Mouse (Mus musculus): ENCODE measurements around the gene Ccdc13.

Ccdc13 gene

DNA sequence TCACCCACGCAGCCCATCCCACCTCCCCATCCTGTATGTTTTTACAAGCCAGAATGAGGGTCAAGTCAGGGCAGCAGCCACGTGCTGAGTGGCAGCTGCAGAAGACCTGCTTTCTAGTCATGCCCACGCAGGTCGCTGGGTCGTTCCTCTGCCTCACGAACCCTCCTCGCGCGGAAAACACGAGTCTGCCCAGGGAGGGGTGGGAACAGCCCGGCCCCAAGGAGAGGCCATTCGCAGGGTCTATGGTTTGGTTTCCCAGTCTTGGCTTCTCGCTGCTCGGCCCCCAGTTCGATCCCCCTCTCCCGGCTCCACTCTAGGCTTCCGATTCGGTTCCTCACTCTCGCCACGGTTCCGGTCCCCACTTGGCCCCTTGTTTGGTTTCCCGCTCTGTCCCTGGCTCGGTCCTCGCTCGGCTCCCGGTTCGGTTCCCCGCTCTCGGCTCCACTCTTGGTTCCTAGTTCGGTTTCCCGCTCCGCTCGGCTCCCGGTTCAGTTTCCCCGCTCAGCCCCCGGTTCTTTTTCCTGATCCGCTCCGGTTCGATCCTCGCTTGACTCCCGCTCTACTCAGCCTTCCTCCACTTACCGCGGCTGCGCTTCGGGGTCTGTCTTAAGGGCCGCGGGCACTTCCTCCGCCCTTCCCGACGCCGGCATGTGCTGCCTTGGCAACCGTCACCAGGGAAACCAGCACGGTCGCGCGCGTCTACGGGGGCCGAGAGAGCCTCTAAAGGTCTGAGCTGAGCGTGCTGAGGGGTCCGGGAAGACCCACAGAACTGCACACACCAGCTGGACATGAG is at the start of gene Ccdc13:
Gene Ccdc13 (minus strand): TSS at position 633 of the 793 bp plus-strand sequence.
- peak; percentile 64 for DNase-seq (ENCODE audit: inconsistent ontology term)

DNA sequence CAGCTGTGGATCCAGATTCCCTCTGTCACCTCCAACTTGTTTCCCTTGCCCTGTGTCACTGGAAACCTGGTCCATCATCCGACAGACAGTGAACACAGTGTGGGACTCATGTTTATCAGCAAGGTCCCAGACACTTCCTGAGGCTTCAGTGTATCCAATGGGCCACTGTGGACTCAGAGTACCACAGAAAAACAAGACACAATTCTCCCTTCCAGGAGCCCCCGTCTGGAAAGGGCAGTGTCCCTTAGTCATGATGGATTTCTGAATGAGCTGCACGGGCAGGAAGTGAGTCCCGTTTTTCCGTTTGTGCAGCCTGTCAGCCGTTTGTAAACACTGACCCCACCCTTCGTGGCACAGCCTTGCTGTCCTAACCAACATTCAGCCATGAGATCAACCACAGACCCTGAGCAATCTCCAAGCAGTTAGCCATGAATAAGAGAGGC is 42.8 kb upstream of the Ccdc13 start:
- DNase-seq (ENCODE audit: inconsistent ontology term) = no peak

DNA sequence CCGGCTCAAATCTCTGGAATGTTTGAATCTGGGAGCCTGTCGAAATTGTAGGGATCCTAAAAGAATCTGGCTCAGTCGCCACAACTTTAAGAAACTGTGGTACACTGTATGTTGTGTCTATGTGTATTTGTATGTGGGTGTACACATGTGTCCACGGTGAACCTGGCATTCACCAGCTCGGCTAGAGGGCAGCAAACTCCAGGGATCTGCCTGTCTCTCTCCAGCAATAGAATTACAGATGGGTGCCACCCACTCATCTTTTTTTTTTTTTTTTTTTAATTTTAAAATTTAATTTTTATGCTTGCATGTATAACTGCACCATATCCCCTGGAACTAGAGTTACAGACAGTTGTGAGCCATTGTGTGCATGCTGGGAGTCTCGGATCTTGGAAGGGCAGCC is 42.0 kb upstream of the Ccdc13 start:
- DNase-seq (ENCODE audit: inconsistent ontology term) = no peak

DNA sequence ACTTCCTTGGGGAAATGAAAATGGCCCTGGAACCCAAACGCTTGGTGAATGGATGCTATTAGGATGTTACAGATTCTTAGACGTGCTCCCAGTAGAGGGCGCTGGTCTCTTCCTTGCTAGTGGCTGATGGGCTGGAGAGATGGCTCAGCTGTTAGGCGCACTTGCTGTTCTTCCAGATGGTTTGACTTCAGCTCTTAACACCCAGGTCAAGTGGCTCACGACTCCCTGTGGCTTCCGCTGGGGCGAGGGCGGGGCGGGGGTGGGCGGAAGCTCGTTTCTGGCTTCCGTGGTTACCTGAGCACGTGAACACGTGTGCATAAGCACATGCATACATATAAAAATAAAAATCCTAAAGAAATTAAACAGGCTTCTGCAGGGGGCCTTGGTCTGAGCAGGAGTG is 41.6 kb upstream of the Ccdc13 start:
- DNase-seq (ENCODE audit: inconsistent ontology term) = no peak

DNA sequence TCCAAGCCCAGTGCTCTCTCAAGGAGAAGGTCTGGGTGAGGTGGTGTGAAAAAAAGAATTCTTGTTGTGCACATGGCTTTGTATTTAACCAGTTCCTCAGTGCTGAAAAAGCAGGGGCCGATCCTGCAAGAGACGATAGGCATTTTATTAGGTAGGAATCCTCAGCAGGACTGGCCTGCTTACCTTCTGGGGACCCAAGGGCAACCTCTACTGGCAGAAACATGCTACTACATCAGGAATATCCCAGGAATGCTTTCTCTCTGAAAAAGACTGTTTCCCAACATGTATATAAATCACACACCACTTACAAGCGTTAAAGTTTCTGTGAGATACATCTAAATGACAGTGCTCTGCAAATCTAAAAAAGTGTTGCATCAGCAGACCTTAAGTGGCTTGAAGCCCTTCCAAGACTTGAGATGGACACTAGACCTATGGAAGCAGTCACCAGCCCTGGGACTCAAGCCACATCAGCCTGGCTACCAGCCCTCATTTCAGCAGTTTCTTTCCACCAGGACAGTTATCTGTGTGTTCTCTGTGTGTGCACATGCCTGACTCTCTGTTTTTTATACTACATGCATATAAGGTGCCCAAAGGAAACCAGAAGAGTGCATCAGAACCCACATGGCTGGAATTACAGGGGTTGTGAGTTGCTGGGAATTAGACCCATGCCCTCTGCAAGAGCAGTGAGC is 37.9 kb upstream of the Ccdc13 start:
- DNase-seq (ENCODE audit: inconsistent ontology term) = no peak

DNA sequence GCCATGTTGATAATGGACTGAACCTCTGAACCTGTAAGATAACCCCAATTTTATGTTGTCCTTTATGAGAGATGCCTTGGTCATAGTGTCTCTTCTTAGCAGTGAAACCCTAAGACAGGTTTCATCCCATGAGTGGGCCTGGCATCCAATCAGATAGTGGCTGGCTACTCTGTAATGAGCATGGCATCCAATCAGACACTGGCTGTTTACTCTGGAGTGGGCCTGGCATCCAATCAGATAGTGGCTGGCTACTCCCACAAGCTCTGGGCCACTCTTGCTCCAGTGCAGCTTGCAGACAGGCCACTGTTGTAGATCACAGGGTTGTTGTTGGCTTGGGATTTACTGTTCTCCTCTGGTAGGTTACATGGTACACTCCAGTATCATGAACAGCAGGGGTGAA is 34.3 kb upstream of the Ccdc13 start:
- DNase-seq (ENCODE audit: inconsistent ontology term) = no peak

DNA sequence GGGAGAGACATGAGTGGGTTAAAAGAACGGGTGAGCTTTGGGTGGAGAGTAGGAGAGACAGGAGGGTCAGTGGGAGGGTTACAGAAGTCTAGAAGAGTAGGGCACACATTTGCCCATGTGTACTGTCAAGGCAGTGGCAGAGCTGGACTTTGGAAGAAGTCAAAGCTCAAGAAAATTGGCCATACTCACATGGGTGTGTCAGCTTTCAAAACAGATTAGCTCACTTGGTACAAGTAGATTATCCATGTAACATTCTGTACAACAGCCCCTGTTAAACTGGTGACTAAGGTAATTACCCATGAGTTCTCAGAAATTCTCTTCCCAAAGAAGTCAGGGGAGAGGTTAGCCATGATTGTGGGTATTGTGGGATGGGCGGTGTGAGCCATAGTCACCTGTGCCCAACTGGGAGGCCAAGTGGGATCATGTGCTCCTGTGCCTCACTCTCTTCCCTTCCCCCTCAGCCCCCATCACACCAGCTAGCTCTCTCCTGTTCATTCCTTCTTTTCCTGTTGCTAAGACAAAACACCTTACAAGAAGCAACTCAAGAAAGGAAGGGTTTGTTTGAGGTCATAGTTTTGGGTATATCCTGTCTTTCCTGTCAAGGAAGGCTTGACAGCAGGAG is 32.9 kb upstream of the Ccdc13 start:
- DNase-seq (ENCODE audit: inconsistent ontology term) = no peak

DNA sequence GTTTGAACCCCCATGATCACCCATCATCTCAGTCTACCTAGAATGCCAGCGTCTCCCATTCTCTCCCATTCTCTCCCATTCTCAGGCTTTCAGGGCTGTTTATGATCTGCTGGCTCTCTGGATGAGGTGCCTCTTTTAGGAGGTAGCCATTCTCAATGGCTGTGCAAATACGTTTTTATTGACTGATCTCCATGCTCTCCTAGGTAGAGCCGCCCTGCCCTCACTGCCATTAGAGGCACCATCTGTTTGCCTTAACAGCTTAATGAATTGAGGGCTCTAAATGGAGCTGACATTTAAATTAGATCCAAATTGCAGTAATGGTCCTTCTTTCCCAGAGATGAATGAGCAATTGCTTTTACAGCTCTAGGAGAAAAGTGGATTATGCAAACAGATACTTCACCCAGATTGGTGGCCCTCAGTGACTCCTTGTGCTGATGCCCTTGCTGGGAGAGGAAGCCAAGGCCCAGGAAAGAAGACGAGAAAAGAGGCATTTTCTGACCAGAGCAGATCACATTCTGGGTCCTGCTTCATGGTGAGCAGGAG is 30.8 kb upstream of the Ccdc13 start:
- no peak for DNase-seq (ENCODE audit: inconsistent ontology term)

DNA sequence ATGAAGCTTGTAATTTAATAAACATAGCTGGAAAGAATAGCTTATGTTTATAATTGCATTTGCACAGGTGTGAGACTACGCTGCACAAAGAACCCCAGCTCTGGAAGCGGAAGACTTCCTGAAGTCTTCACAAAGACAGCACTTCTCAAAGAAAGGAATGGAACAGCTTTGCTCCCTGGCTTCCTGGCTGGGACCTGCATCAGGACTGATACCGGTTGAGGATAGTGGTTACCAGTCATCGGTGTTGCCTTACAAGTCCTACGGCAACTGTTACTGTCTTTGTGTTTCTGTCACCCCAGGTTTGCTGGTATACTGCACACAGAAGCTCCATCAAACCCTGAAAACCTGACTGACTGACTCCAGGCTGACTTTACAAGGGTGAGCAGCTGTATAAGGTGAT is 30.2 kb upstream of the Ccdc13 start:
- no peak for DNase-seq (ENCODE audit: inconsistent ontology term)

DNA sequence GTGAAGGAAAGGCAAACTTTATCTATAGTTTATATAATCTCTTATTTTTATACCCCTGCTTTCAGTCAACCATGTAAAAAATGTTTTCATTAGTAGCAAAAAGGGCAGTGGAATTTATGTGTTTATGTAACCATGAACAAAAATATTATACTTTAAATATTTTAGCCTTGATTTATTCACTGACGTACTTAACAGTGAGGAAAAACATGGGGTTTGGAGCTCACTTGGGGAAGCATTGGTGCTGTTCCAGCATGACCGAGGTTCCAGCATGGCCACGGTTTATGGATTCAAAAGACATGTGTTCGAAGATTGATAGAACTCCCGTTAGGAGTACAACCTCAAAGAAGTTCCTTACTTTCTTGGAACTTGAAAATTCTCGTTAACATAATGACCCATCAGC is 29.0 kb upstream of the Ccdc13 start:
- no peak for DNase-seq (ENCODE audit: inconsistent ontology term)

DNA sequence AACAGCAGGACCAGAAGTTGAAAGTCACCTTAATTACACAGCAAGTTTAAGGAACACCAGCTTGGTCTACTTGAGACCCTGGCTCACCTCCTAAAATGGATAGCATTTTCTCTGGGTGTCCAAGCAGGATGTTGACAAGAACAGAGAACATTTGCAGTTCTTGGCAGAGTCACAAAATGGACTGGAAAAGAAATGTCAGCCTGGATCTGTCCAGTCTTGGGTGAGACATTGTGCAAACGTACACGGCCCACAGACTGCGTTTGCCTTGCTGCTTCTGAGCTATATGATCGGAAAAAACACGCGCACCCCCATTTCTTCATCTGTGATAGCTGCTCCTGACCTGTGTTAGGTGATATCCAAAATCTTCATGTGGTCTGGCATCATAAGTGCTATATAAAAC is 28.4 kb upstream of the Ccdc13 start:
- DNase-seq (ENCODE audit: inconsistent ontology term) = no peak

DNA sequence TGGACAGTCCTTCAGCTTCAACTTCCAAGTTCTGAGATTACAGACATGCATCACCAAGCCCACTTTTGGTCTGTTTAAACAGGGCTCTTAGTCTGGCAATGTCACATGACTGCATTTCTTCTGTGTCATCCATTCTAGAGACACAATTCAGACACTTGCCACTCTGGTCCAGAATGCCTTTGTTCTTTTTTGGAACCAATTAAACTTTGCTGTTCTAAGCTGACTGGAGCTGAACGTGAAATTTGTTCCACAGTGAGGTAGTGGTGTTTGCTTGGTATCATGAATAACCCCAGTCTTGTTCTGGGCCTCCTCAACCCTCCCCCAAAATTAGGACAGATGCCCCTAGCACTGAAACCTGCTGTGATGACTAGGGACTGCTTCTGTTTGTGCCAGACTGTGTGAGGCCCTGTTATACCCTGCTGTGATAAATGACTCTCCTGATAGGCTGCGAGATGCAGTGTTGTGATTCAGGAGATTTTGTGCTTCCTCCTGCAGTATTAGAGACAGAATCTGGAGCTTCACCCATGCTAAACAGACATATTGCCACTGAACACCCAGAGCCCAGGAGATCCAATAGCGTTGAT is 26.3 kb upstream of the Ccdc13 start:
- peak; percentile 47 for DNase-seq (ENCODE audit: inconsistent ontology term)

DNA sequence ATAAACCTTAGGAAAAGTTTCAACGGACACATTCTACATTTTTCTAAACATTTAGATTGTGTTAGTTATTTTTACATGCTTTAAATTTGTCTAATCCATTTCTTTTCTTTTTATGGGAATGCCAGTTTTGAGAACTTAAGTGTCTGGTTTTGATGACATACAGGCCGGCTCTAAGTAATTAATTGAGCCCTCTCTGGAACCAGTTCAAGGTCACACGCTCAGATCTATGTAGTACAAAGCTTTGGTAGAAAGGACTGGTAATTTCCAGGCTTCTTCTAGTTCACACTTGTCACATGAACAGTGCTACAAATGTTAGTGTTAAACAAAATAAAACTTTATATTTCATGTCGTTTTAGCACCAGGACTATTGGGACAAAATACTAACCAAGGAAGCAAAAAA is 25.6 kb upstream of the Ccdc13 start:
- no peak for DNase-seq (ENCODE audit: inconsistent ontology term)

DNA sequence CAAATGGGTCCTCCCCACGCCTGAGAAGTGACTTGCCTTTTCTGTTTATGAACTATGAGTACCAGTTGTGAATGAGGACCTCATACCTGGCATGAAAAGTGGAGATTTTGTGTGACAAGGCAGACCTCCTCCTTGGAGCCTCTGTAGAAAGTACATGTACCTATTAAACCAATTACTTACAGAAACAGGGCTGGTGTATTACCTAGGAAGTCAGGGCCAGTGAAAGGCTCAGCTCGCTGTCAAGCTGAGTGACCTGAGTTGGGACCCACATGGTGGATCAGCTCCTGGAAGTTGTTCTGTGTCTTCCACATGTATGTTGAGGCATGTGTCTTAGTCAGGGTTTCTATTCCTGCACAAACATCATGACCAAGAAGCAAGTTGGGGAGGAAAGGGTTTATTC is 21.7 kb upstream of the Ccdc13 start:
- no peak for DNase-seq (ENCODE audit: inconsistent ontology term)

DNA sequence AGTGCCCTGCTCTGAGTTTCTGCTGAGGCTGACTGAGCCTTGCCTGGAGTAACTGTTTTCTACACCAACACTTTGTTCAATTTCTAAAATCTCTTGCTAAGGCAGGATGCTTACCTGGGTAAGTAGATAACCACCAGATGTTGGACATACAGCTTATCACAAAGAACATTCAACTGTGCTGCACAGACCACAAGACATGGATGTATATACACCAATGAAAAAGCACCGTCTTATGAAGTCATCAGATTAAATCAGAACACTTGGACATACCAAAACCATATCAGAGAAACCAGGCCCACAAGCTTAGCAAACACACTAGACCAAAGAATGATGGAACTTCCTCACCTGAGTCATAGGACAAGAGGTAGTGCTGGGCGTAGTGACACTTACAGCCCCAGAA is 20.1 kb upstream of the Ccdc13 start:
- no peak for DNase-seq (ENCODE audit: inconsistent ontology term)

DNA sequence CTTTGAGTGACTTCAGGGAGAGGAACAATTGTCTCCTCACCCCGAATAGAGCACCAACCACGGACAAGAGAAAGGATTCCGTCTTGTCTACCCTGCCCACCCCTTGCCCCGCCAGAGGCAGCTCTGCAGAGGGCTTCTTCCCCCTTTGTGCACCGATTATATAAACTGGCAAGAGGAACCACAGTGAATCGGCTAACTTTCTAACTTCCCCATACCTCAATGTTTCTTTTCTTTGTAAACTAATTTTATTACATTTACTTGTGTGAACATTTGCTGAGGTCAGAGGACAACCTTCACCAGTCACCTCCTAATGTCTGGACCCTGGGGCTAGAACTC is 18.9 kb upstream of the Ccdc13 start, which contains the start of gene Higd1a:
Gene Higd1a (minus strand): TSS at position 210 of the 336 bp plus-strand sequence.
- DNase-seq (ENCODE audit: inconsistent ontology term) = no peak

DNA sequence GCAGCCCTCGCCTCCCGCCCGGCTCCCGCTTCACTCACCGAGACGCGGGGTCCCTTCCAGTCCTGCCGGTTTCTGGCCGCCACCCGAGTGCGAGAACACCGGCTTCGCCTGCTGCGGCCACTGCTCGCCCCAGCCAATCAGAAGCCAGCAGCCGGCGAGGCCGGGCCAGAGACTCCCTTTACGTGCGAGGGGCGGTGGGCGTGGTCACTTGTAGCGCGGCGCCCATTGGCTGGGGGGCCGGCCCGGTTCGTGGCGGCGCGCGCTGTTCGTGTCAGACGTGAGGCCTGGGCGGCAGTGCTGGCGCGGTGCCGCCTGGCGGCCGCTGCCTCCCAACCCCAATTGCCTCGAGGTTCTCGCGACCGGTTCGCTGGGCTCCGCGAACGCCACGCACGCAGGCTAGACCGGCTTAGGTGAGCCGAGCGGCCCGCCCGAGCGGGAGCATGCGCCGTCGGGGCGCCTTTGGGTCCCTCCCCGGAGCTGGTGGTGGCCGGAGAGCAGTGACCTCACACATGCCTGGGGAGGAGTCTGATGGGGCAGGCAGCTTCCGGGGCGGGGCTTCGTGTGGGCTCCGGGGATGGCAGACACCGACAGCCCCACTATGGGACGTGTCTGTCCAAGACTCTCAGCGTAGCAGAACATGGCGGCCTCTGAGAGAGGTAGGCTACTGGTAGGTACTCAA is 18.4 kb upstream of the Ccdc13 start:
- DNase-seq (ENCODE audit: inconsistent ontology term) = peak; percentile 99

DNA sequence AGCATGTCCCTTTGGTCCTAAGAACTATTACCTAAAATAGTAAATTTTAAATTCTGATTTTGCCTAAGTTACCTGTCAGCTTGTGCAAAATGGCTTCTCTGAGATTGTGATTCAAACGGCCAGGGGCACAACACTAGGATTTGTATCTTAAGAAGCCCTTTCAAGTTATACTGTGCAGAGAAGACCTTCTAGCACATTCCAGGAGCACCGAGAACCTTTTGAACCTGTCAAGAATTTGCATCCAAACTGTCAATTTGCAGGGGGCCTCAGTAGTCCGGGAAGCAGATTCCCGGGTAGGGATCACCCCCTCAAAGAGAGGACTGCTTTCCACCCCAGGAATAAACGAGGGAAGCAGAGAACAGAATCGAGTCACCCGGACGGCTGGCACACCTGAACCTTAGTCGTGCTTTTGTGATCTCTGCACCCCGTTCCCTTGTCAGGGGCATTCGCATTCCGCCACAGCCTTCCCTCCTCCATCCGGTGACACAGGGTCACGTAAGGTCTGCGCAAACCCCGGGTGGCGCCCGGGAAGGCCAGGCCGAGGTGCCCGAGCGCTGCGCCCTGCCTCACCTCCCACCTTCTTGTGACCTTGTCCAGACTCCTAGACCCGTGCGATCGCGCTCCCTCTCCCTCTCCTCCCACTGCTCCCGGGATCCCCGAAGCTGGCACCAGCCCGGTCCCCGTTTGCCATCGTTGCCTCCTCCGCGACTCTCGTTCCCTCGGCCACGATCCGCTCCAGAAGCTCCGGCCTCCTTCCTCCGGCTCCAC is 17.6 kb upstream of the Ccdc13 start:
- no peak for DNase-seq (ENCODE audit: inconsistent ontology term)

DNA sequence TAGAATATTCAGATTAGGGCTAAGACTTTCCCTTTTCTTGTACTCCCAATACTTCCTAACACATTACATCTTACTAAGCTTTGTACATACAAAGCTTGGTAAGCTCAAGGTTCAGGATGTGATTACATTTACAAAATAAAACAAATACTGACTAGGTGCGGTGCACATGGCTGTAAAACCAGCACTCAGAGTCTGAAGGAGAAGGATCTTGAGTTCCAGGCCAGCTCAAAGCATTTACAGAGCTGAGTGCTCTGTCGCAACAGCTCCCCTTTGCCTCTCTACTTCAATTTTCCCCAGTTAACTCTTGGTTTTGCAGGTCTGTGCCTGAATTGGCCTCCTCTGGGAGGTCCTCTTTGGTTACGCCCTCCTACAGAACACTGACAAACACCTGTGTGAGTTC is 15.0 kb upstream of the Ccdc13 start:
- no peak for DNase-seq (ENCODE audit: inconsistent ontology term)

DNA sequence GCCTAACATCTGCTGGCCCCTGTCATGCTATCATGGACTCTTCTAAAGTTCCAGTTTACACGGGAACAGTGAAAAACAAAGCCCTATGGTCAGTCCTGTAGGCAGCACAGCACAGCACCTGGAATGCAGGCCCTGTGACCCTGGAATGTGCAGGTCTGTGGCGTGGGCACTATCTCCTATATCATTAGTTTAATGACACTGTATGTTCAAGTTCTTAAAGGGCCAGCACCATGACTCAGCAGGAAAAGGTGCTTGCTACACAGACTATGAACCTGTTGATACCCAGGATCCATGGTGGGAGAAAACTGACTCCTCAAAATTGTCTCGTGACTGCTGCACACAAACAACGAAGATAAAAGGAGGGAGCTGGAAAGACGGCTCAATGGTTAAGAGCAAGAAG is 8.6 kb upstream of the Ccdc13 start:
- DNase-seq (ENCODE audit: inconsistent ontology term) = no peak

DNA sequence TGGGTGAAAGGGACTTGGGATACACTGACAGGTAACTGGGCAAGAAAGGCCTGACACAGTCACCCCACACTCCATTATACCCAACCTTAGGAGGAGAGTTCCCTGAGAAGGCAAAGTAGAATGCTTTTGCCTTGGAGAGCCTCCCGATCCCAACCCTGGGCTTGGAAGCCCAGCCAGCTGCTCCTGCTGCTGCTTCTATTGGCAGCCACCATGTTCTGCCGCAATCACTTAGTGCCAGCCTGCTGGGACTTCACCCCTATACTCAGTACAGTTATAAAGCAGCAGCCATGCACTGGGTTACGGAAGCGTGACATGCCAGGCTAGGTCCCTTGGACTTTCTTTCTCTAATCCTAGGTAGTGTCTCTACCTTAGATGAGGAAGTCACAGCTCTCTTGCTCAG is 7.9 kb upstream of the Ccdc13 start:
- no peak for DNase-seq (ENCODE audit: inconsistent ontology term)
